Mouse (Mus musculus): ENCODE results near the gene Epha8. TPM values are rescaled to one million over a fixed set of nuclear protein-coding genes. Genes with fewer than 3 reads are reported as not detected.

Gene Epha8
- total and polyA plus RNA-seq, 3 experiments: not detected

- H3K27me3 ChIP-seq (replicated peaks): peaks cover 91% of the 10 kb centered on the region
Observed at GRCm38 (mm10) chr4:136961642-136962285, 5.1 kb upstream of the Epha8 start.

GRCm38 (mm10) chr4:136960581-136960980 is 4.0 kb upstream of the Epha8 start:
- no peak for DNase-seq (ENCODE audit: extremely low read depth)
- in situ Hi-C loops (cut with MboI; ENCODE audit: low pct_ligation_motif_present, low pct_unique_long_range_greater_than_20kb, low sequenced_read_pairs): no loop called here

More at GRCm38 (mm10) chr4:136961642-136962285, 5.1 kb upstream of the Epha8 start:
- DNase-seq (ENCODE audit: extremely low read depth): no peak
- Histone ChIP-seq H3K4me1 (ENCODE audit: control insufficient read depth in 1 of 2, insufficient read depth in 2 of 2) (peaks cover 15 to 16% of the 10 kb centered on the region in 2 experiments), H3K36me3 (replicated peaks in 1 of 2; ENCODE audit: control insufficient read depth in 1 of 2, insufficient read depth in 1 of 2, low read length in 1 of 2) (no peaks in the 10 kb centered on the region), H3K79me2 (replicated peaks; ENCODE audit: control insufficient read depth, extremely low read depth, insufficient read depth, poor library complexity, severe bottlenecking) (no peaks in the 10 kb centered on the region), H3K4me3 (replicated peaks in 1 of 3; ENCODE audit: low read depth in 2 of 3, low read length in 2 of 3, poor library complexity in 1 of 3) (no peak overlapping the region), H3K4me2 (ENCODE audit: insufficient read depth, low read depth, poor library complexity, severe bottlenecking) (no peak overlapping the region), H3K27ac (ENCODE audit: insufficient read depth, low read depth) (no peak overlapping the region), H3K9ac (ENCODE audit: insufficient read depth, low read depth) (no peak overlapping the region), H3K9me3 (replicated peaks; ENCODE audit: low read length) (peaks cover 6% of the 10 kb centered on the region)
- in situ Hi-C loops (cut with MboI; ENCODE audit: low pct_ligation_motif_present, low pct_unique_long_range_greater_than_20kb, low sequenced_read_pairs) (no loop called here), dilution Hi-C loops (cut with MboI; ENCODE audit: extremely low pct_ligation_motif_present, extremely low pct_unique_long_range_greater_than_20kb, low sequenced_read_pairs) (no loop called here)
- TF ChIP-seq MAX (IDR thresholded peaks at IDR 0.05; ENCODE audit: low read length) (no peak), TCF12 (IDR thresholded peaks at IDR 0.05; ENCODE audit: low read depth, low read length) (0 out of 2 replicates have a peak, but pooled peaks have one; percentile 37), BHLHE40 (IDR thresholded peaks at IDR 0.05; ENCODE audit: low read depth, low read length) (peak; percentile 48)

GRCm38 (mm10) chr4:136960068-136960467 is 3.5 kb upstream of the Epha8 start:
- TF ChIP-seq MXI1 (IDR thresholded peaks at IDR 0.05; ENCODE audit: low read depth, low read length): no peak
- no peak for TF ChIP-seq JUND (conservative IDR thresholded peaks at IDR 0.05; ENCODE audit: low read depth, low read length)
- no peak for TF ChIP-seq USF1 (IDR thresholded peaks at IDR 0.05; ENCODE audit: low read depth, low read length)
- TF ChIP-seq EP300 (IDR thresholded peaks at IDR 0.05; ENCODE audit: low read length): no peak
- no peak for TF ChIP-seq SMC3 (IDR thresholded peaks at IDR 0.05; ENCODE audit: low read depth, low read length)
- no peak for TF ChIP-seq RAD21 (IDR thresholded peaks at IDR 0.05; ENCODE audit: low read depth, low read length)
- no peak for TF ChIP-seq ETS1 (conservative IDR thresholded peaks at IDR 0.05; ENCODE audit: low read depth, low read length)
- no peak for TF ChIP-seq ZKSCAN1 (IDR thresholded peaks at IDR 0.05; ENCODE audit: borderline replicate concordance, low read depth, low read length)
- no peak for TF ChIP-seq NELFE (IDR thresholded peaks at IDR 0.05; ENCODE audit: low read depth, low read length)
- TF ChIP-seq MEF2A (IDR thresholded peaks at IDR 0.05; ENCODE audit: borderline replicate concordance, low read depth, low read length): no peak
- TF ChIP-seq ZNF384 (IDR thresholded peaks at IDR 0.05; ENCODE audit: low read depth, low read length): no peak
- no peak for TF ChIP-seq MAFK (IDR thresholded peaks at IDR 0.05; ENCODE audit: insufficient replicate concordance, low read length)
- no peak for TF ChIP-seq HCFC1 (IDR thresholded peaks at IDR 0.05; ENCODE audit: low read depth, low read length)
- no peak for TF ChIP-seq ELF1 (IDR thresholded peaks at IDR 0.05; ENCODE audit: low read depth, low read length)
- TF ChIP-seq PAX5 (IDR thresholded peaks at IDR 0.05; ENCODE audit: low read length): no peak
- TF ChIP-seq MAZ (IDR thresholded peaks at IDR 0.05; ENCODE audit: low read depth, low read length): no peak
- dilution Hi-C loops (cut with MboI; ENCODE audit: extremely low pct_ligation_motif_present, extremely low pct_unique_long_range_greater_than_20kb, low sequenced_read_pairs): no loop called here
- in situ Hi-C loops (cut with MboI; ENCODE audit: low pct_ligation_motif_present, low pct_unique_long_range_greater_than_20kb, low sequenced_read_pairs): no loop called here
- Histone ChIP-seq H3K79me2 (replicated peaks; ENCODE audit: control insufficient read depth, extremely low read depth, insufficient read depth, poor library complexity, severe bottlenecking) (no peaks in the 10 kb centered on the region), H3K4me2 (ENCODE audit: insufficient read depth, low read depth, poor library complexity, severe bottlenecking) (peak overlapping the region; percentile 49; the same call in 1 of the 2 replicates), H3K4me3 (replicated peaks in 1 of 3; ENCODE audit: low read depth in 2 of 3, low read length in 2 of 3, poor library complexity in 1 of 3) (no peak overlapping the region), H3K27ac (ENCODE audit: insufficient read depth, low read depth) (no peak overlapping the region), H3K9me3 (replicated peaks; ENCODE audit: low read length) (peaks cover 10% of the 10 kb centered on the region), H3K4me1 (ENCODE audit: control insufficient read depth in 1 of 2, insufficient read depth in 2 of 2) (peaks cover 15 to 16% of the 10 kb centered on the region in 2 experiments), H3K27me3 (replicated peaks) (peaks cover 87% of the 10 kb centered on the region), H3K36me3 (replicated peaks in 1 of 2; ENCODE audit: control insufficient read depth in 1 of 2, insufficient read depth in 1 of 2, low read length in 1 of 2) (no peaks in the 10 kb centered on the region), H3K9ac (ENCODE audit: insufficient read depth, low read depth) (no peak overlapping the region)
- DNase-seq (ENCODE audit: extremely low read depth): no peak

More at GRCm38 (mm10) chr4:136960581-136960980, 4.0 kb upstream of the Epha8 start:
- Histone ChIP-seq H3K79me2 (replicated peaks; ENCODE audit: control insufficient read depth, extremely low read depth, insufficient read depth, poor library complexity, severe bottlenecking) (no peaks in the 10 kb centered on the region), H3K36me3 (replicated peaks in 1 of 2; ENCODE audit: control insufficient read depth in 1 of 2, insufficient read depth in 1 of 2, low read length in 1 of 2) (no peaks in the 10 kb centered on the region), H3K27ac (ENCODE audit: insufficient read depth, low read depth) (no peak overlapping the region), H3K9ac (ENCODE audit: insufficient read depth, low read depth) (no peak overlapping the region), H3K4me2 (ENCODE audit: insufficient read depth, low read depth, poor library complexity, severe bottlenecking) (peak overlapping the region; percentile 49; the same call in 1 of the 2 replicates), H3K27me3 (replicated peaks) (peaks cover 87% of the 10 kb centered on the region), H3K9me3 (replicated peaks; ENCODE audit: low read length) (peaks cover 10% of the 10 kb centered on the region), H3K4me1 (ENCODE audit: control insufficient read depth in 1 of 2, insufficient read depth in 2 of 2) (peaks cover 15 to 16% of the 10 kb centered on the region in 2 experiments), H3K4me3 (replicated peaks in 1 of 3; ENCODE audit: low read depth in 2 of 3, low read length in 2 of 3, poor library complexity in 1 of 3) (no peak overlapping the region)
- dilution Hi-C loops (cut with MboI; ENCODE audit: extremely low pct_ligation_motif_present, extremely low pct_unique_long_range_greater_than_20kb, low sequenced_read_pairs): no loop called here
- TF ChIP-seq KAT2A (IDR thresholded peaks at IDR 0.05; ENCODE audit: insufficient replicate concordance, low read length) (no peak), MEF2A (IDR thresholded peaks at IDR 0.05; ENCODE audit: borderline replicate concordance, low read depth, low read length) (no peak), RCOR1 (conservative IDR thresholded peaks at IDR 0.05; ENCODE audit: low read depth, low read length) (no peak), ZMIZ1 (IDR thresholded peaks at IDR 0.05; ENCODE audit: low read depth, low read length) (no peak), UBTF (IDR thresholded peaks at IDR 0.05; ENCODE audit: low read depth, low read length) (no peak), USF1 (IDR thresholded peaks at IDR 0.05; ENCODE audit: low read depth, low read length) (no peak), BHLHE40 (IDR thresholded peaks at IDR 0.05; ENCODE audit: low read depth, low read length) (no peak), MYC (IDR thresholded peaks at IDR 0.05; ENCODE audit: low read depth, low read length) (no peak), EP300 (IDR thresholded peaks at IDR 0.05; ENCODE audit: low read length) (no peak), CTCF (conservative IDR thresholded peaks at IDR 0.05 in 1 of 2, IDR thresholded peaks at IDR 0.05 in 1 of 2; ENCODE audit: low read depth in 2 of 2, low read length in 2 of 2) (no peak), HCFC1 (IDR thresholded peaks at IDR 0.05; ENCODE audit: low read depth, low read length) (no peak), RAD21 (IDR thresholded peaks at IDR 0.05; ENCODE audit: low read depth, low read length) (no peak), SMC3 (IDR thresholded peaks at IDR 0.05; ENCODE audit: low read depth, low read length) (no peak), USF2 (conservative IDR thresholded peaks at IDR 0.05; ENCODE audit: low read depth, low read length) (no peak), IRF4 (IDR thresholded peaks at IDR 0.05; ENCODE audit: low read depth, low read length) (no peak), ZNF384 (IDR thresholded peaks at IDR 0.05; ENCODE audit: low read depth, low read length) (no peak), MAX (IDR thresholded peaks at IDR 0.05; ENCODE audit: low read length) (no peak)
